Mouse (Mus musculus): ENCODE data around the gene Senp8.

DNA sequence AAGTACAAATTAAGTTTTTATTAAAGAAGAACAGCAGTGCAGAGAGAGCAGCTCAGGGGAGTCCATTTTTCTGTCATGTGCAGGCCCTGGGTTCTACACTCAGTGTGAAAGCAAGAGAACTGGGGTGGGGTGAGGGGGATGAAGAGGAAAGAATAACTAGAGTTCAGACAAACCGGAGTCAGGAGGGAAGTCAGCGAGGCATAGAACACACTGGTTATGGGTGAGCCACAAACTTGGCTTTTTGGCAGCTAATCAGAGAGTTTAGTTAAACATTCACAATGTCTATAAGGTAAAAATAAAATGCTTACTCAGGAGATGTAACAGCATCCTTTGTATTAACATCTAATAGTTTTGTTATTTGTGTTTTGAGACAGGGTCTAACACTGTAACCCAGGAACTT lies 9.9 kb downstream of the Senp8 start:
- no peak for TF ChIP-seq CTCF (IDR thresholded peaks at IDR 0.05; ENCODE audit: borderline replicate concordance, insufficient read depth, low read length)
- TF ChIP-seq POLR2A (IDR thresholded peaks at IDR 0.05; ENCODE audit: low read depth, low read length) = no peak
